Mouse (Mus musculus) CH12.LX (cell line): ENCODE data around the gene Dnase2a. TPM values are rescaled to one million over a fixed set of nuclear protein-coding genes. Genes with fewer than 3 reads are reported as not detected.

Experiments
- DNase-seq: peaks from one replicate; pipeline ENCODE4 v3.0.0-alpha.2; 2013; ENCODE audit errors: extremely low read depth
- H3K27ac ChIP-seq: 2 replicates; pipeline ENCODE4 v1.5.1; 2012; ENCODE audit warnings: low read depth, mild to moderate bottlenecking, control low read depth, moderate library complexity; ENCODE audit not compliant: insufficient read depth
- H3K27me3 ChIP-seq: replicated peaks from 2 replicates; pipeline ENCODE3; 2012; ENCODE audit warnings: inconsistent platforms
- H3K36me3 ChIP-seq, 2 experiments: replicated peaks in 1 of 2; 2 replicates each; pipeline versions ENCODE3 to v1.6.1; 2012; ENCODE audit warnings: inconsistent platforms in 1 of 2, low read length in 1 of 2, mild to moderate bottlenecking in 1 of 2, mixed read lengths in 1 of 2, moderate library complexity in 1 of 2; ENCODE audit not compliant: control insufficient read depth in 1 of 2, insufficient read depth in 1 of 2
- H3K4me1 ChIP-seq, 2 experiments: 2 replicates each; pipeline ENCODE4 v1.6.1; 2012; ENCODE audit warnings: inconsistent platforms in 1 of 2, moderate library complexity in 1 of 2; ENCODE audit not compliant: insufficient read depth in 2 of 2, control insufficient read depth in 1 of 2
- H3K4me2 ChIP-seq: 2 replicates; pipeline ENCODE4 v1.6.1; 2012; ENCODE audit warnings: low read depth, mild to moderate bottlenecking, control low read depth; ENCODE audit not compliant: poor library complexity, insufficient read depth, severe bottlenecking
- H3K4me3 ChIP-seq, 3 experiments: fragments of 150-350 bp in 1 of 3; sonication (generic) in 1 of 3; replicated peaks in 1 of 3; 2 replicates each; pipeline versions ENCODE3 to v1.5.1; 2011 to 2012; ENCODE audit warnings: low read depth in 2 of 3, low read length in 2 of 3, mild to moderate bottlenecking in 2 of 3, moderate library complexity in 2 of 3, control low read depth in 1 of 3, improper control_type of control experiment in 1 of 3, inconsistent platforms in 1 of 3, mixed read lengths in 1 of 3; ENCODE audit not compliant: poor library complexity in 1 of 3
- H3K79me2 ChIP-seq: replicated peaks from 2 replicates; pipeline ENCODE4 v1.6.1; 2012; ENCODE audit warnings: mild to moderate bottlenecking, moderate library complexity; ENCODE audit not compliant: control insufficient read depth, poor library complexity, insufficient read depth, severe bottlenecking; ENCODE audit errors: extremely low read depth
- H3K9ac ChIP-seq: 2 replicates; pipeline ENCODE4 v1.6.1; 2012; ENCODE audit warnings: low read depth, mild to moderate bottlenecking, control low read depth, moderate library complexity; ENCODE audit not compliant: insufficient read depth
- H3K9me3 ChIP-seq: replicated peaks from 2 replicates; pipeline ENCODE3; 2012; ENCODE audit warnings: low read length, inconsistent platforms, mixed read lengths
- BHLHE40 ChIP-seq: IDR thresholded peaks from 2 replicates; pipeline ENCODE4 v1.6.1; 2011; ENCODE audit warnings: mild to moderate bottlenecking, low read depth, low read length, improper control_type of control experiment
- CHD1 ChIP-seq: IDR thresholded peaks from 2 replicates; pipeline ENCODE4 v1.6.1; 2012; ENCODE audit warnings: low read depth, low read length, improper control_type of control experiment, inconsistent platforms
- CHD2 ChIP-seq: IDR thresholded peaks from 2 replicates; pipeline ENCODE4 v1.6.1; 2011; ENCODE audit warnings: low read length, improper control_type of control experiment
- ELF1 ChIP-seq: IDR thresholded peaks from 2 replicates; pipeline ENCODE4 v1.6.1; 2014; ENCODE audit warnings: low read depth, mild to moderate bottlenecking, inconsistent platforms, low read length, improper control_type of control experiment
- EP300 ChIP-seq: IDR thresholded peaks from 2 replicates; pipeline ENCODE4 v1.6.1; 2011; ENCODE audit warnings: low read length, improper control_type of control experiment
- HCFC1 ChIP-seq: IDR thresholded peaks from 2 replicates; pipeline ENCODE4 v1.6.1; 2012; ENCODE audit warnings: low read depth, mild to moderate bottlenecking, inconsistent platforms, low read length, improper control_type of control experiment
- IRF4 ChIP-seq: IDR thresholded peaks from 2 replicates; pipeline ENCODE4 v1.6.1; 2014; ENCODE audit warnings: low read depth, mild to moderate bottlenecking, inconsistent platforms, low read length, improper control_type of control experiment
- JUN ChIP-seq: IDR thresholded peaks from 2 replicates; pipeline ENCODE4 v1.6.1; 2011; ENCODE audit warnings: low read depth, mild to moderate bottlenecking, low read length, improper control_type of control experiment, moderate library complexity; ENCODE audit not compliant: insufficient read depth
- JUND ChIP-seq: conservative IDR thresholded peaks from 2 replicates; pipeline ENCODE4 v1.6.1; 2011; ENCODE audit warnings: low read depth, low read length, improper control_type of control experiment
- KAT2A ChIP-seq: IDR thresholded peaks from 2 replicates; pipeline ENCODE4 v1.6.1; 2012; ENCODE audit warnings: low read length, improper control_type of control experiment, inconsistent platforms; ENCODE audit not compliant: insufficient replicate concordance
- MAFK ChIP-seq: IDR thresholded peaks from 2 replicates; pipeline ENCODE4 v1.6.1; 2011; ENCODE audit warnings: low read length, improper control_type of control experiment; ENCODE audit not compliant: insufficient replicate concordance
- MYC ChIP-seq: IDR thresholded peaks from 2 replicates; pipeline ENCODE4 v1.6.1; 2011; ENCODE audit warnings: low read depth, mild to moderate bottlenecking, improper control_type of control experiment, low read length
- POLR2AphosphoS2 ChIP-seq: IDR thresholded peaks from 2 replicates; pipeline ENCODE4 v1.6.1; 2011; ENCODE audit warnings: low read depth, low read length, improper control_type of control experiment
- RAD21 ChIP-seq: IDR thresholded peaks from 2 replicates; pipeline ENCODE4 v1.6.1; 2011; ENCODE audit warnings: low read depth, mild to moderate bottlenecking, low read length, improper control_type of control experiment, moderate library complexity
- SIN3A ChIP-seq: IDR thresholded peaks from 2 replicates; pipeline ENCODE4 v1.6.1; 2012; ENCODE audit warnings: low read length, improper control_type of control experiment, inconsistent platforms
- TCF12 ChIP-seq: IDR thresholded peaks from 2 replicates; pipeline ENCODE4 v1.6.1; 2014; ENCODE audit warnings: low read depth, mild to moderate bottlenecking, inconsistent platforms, low read length, improper control_type of control experiment
- USF1 ChIP-seq: IDR thresholded peaks from 2 replicates; pipeline ENCODE4 v1.6.1; 2014; ENCODE audit warnings: low read depth, mild to moderate bottlenecking, inconsistent platforms, low read length, improper control_type of control experiment
- ZNF384 ChIP-seq: IDR thresholded peaks from 2 replicates; pipeline ENCODE4 v1.6.1; 2012; ENCODE audit warnings: low read depth, low read length, improper control_type of control experiment, inconsistent platforms
- dilution Hi-C: fragments of 300-500 bp; cut with MboI; formaldehyde crosslinking; loops from 2 replicates; pipeline ENCODE4 v1.14.3; 2020; ENCODE audit warnings: low sequenced_read_pairs; ENCODE audit not compliant: extremely low pct_unique_long_range_greater_than_20kb, extremely low pct_ligation_motif_present
- in situ Hi-C: fragments of 300-500 bp; cut with MboI; formaldehyde crosslinking; loops from 3 replicates; pipeline ENCODE4 v1.14.3; 2019; ENCODE audit warnings: low sequenced_read_pairs, low pct_ligation_motif_present, low pct_unique_long_range_greater_than_20kb, mixed read lengths
- polyA plus RNA-seq: library from polyadenylated mRNA; unstranded; fragments of >175 nt; gene quantifications from 2 replicates; pipeline ENCODE4 v1.2.1, GENCODE M21; 2012; ENCODE audit warnings: low read depth; ENCODE audit not compliant: insufficient read length
- total RNA-seq, 2 experiments: library from RNA; depleted of rRNA; stranded (reverse); fragments of 300-350 nt in 1 of 2; fragments of >200 nt in 1 of 2; gene quantifications; 2 replicates each; pipeline ENCODE4 v1.2.3; 2012 to 2014

Dnase2a gene
- total and polyA plus RNA-seq, 3 experiments = 12.8 to 25.4 (median 15.0) TPM

GRCm38 (mm10) chr8:84930582-84930981 is 22.2 kb downstream of the Dnase2a start:
- DNase-seq = no peak
- peaks cover 15 to 19% of the 10 kb centered on the region in 2 experiments for H3K4me1 ChIP-seq
- no peaks in the 10 kb centered on the region for H3K79me2 ChIP-seq
- TF ChIP-seq CHD1 = no peak
- TF ChIP-seq JUND = no peak
- TF ChIP-seq ELF1 = no peak
- TF ChIP-seq MYC = no peak
- TF ChIP-seq BHLHE40 = no peak
- TF ChIP-seq TCF12 = no peak
- TF ChIP-seq EP300 = no peak
- TF ChIP-seq POLR2AphosphoS2 = no peak
- TF ChIP-seq CHD2 = no peak
- TF ChIP-seq IRF4 = no peak
- no peak for TF ChIP-seq KAT2A
- no peak for TF ChIP-seq ZNF384
- no peak for TF ChIP-seq MAFK
- in situ Hi-C loops = no loop called here
- H3K27ac ChIP-seq = no peak overlapping the region
- H3K4me2 ChIP-seq = no peak overlapping the region
- dilution Hi-C loops = no loop called here
- H3K4me3 ChIP-seq = no peak overlapping the region
- no peaks in the 10 kb centered on the region for H3K9me3 ChIP-seq
- no peaks in the 10 kb centered on the region for H3K36me3 ChIP-seq
- peaks cover 57% of the 10 kb centered on the region for H3K27me3 ChIP-seq
- H3K9ac ChIP-seq = no peak overlapping the region

DNA sequence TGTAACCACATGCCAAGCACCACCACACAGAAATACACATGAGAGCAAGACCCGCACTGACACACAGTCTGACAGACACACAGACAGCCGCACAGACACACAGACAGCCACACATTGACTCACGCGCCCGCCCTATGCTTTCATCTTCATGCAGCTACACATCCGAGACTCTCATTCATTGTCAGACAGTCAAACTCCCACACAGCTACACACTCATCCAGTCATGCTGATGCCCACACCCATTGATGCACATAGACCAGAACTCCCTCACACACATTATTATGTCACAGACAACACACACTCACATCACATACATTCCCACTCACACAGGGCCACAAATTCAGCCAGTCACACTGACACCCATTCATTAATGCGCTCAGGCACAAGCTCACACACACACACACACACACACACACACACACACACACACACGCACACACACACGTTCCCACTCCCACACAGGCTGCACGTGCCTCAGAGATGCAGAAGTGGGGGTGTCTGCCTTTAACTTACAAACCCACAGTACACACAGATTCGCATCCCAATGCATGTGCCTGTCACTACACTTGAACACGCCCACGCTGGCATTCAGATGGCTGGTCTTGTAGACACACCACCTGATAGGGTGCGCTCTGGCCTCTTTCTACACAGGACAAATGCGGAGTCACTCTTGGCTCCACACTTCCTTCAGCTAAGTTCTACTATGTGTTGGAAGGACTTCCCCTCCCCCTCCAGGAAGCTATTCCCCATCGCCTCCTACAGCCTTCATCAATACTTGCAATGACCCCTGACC is 25.6 kb downstream of the Dnase2a start:
- in situ Hi-C loops = no loop called here

More for the DNA sequence above, 25.6 kb downstream of the Dnase2a start:
- H3K27ac ChIP-seq = no peak overlapping the region
- no peak overlapping the region for H3K4me2 ChIP-seq
- H3K9ac ChIP-seq = no peak overlapping the region
- TF ChIP-seq RAD21 (no peak), HCFC1 (no peak), JUN (no peak), JUND (no peak), USF1 (no peak), SIN3A (no peak), MAFK (no peak)
- no peaks in the 10 kb centered on the region for H3K9me3 ChIP-seq
- no peaks in the 10 kb centered on the region for H3K79me2 ChIP-seq
- peaks cover 21 to 25% of the 10 kb centered on the region in 2 experiments for H3K4me1 ChIP-seq
- no peaks in the 10 kb centered on the region for H3K36me3 ChIP-seq
- DNase-seq = no peak
- peaks cover 77% of the 10 kb centered on the region for H3K27me3 ChIP-seq
- dilution Hi-C loops = no loop called here
- H3K4me3 ChIP-seq = no peak overlapping the region
